Mouse (Mus musculus) spleen, adult 2 months (tissue): ENCODE measurements around the gene Smyd1. TPM values are rescaled to one million over a fixed set of nuclear protein-coding genes. Genes with fewer than 3 reads are reported as not detected.

Source experiments
- DNase-seq, 2 experiments: peaks; one replicate each; pipeline versions ENCODE4 v3.0.0 to v3.0.0-alpha.2; 2012 to 2021; ENCODE audit warnings: low spot score in 2 of 2, low read depth in 1 of 2
- H3K27ac ChIP-seq: fragments of 200-500 bp; 2 replicates; pipeline ENCODE4 v1.5.1; 2012; ENCODE audit warnings: low read length, inconsistent platforms; ENCODE audit not compliant: insufficient read depth
- H3K27me3 ChIP-seq: fragments of 200-500 bp; 2 replicates; pipeline ENCODE4 v1.6.1; 2012; ENCODE audit warnings: mild to moderate bottlenecking, moderate library complexity, low read length, inconsistent platforms; ENCODE audit not compliant: control insufficient read depth, insufficient read depth
- H3K36me3 ChIP-seq: fragments of 200-500 bp; 2 replicates; pipeline ENCODE4 v1.6.1; 2012; ENCODE audit warnings: mild to moderate bottlenecking, low read length, inconsistent platforms; ENCODE audit not compliant: control insufficient read depth, insufficient read depth
- H3K4me1 ChIP-seq: fragments of 200-500 bp; 2 replicates; pipeline ENCODE4 v1.6.1; 2011; ENCODE audit warnings: inconsistent platforms; ENCODE audit not compliant: control insufficient read depth, insufficient read depth, insufficient read length
- H3K4me3 ChIP-seq: fragments of 200-500 bp; 2 replicates; pipeline ENCODE4 v1.5.1; 2011; ENCODE audit warnings: mild to moderate bottlenecking, inconsistent platforms; ENCODE audit not compliant: insufficient read depth, insufficient read length; ENCODE audit errors: extremely low read depth
- CTCF ChIP-seq: fragments of 200-500 bp; IDR thresholded peaks from 2 replicates; pipeline ENCODE4 v1.5.1; 2011; ENCODE audit warnings: mild to moderate bottlenecking, inconsistent platforms; ENCODE audit not compliant: insufficient read depth, insufficient read length, insufficient replicate concordance; ENCODE audit errors: extremely low read depth
- POLR2A ChIP-seq: fragments of 200-500 bp; IDR thresholded peaks from 2 replicates; pipeline ENCODE4 v1.6.1; 2011; ENCODE audit warnings: low read depth, low read length, inconsistent platforms
- WGBS: fragments of 180-500 bp; shearing (Covaris S2); methylation state at CpG from one replicate; pipeline ENCODE4 v1.1.7; 2018; 5-methylcytosine and 5-hydroxymethylcytosine counted together
- polyA plus RNA-seq: library from polyadenylated mRNA; depleted of rRNA; stranded (reverse); fragments of >200 nt; gene quantifications from 2 replicates; pipeline ENCODE4 v1.2.3, GENCODE M21; 2012; rRNA removed

Gene Smyd1
- polyA plus RNA-seq: 0.48 and 0.66 TPM in 2 replicates

DNA sequence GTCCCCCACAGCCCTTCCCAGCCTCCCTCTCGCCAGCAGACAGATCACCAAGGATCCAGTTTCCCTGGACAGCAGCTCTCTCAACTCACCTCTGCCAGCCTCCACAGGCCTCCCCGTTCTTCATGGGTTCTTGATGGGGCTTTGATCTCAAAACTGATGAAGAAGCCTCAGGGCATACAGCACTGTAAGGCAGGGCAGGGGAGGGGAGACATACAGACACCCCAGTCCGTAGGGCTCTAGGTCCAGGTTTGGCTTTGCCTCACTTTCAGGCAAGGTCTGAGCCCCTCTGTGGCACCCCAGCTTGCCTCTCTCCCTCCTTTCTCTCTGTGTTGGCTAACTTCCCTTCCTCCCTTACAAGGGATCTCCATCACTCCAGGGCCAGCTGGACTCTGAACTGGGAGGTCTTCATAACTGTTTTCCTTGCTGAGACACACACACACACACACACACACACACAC, at the start of gene Smyd1:
Smyd1 (minus strand) TSS at position 408 of the 458 bp plus-strand sequence.
- Histone ChIP-seq H3K36me3 (no peaks in the 10 kb centered on the region), H3K27ac (peak within 1 kb of the TSS; percentile 82), H3K4me1 (no peaks in the 10 kb centered on the region), H3K27me3 (no peaks in the 10 kb centered on the region), H3K4me3 (peak within 1 kb of the TSS; percentile 41)
- DNase-seq: no peak
- TF ChIP-seq POLR2A (no peak), CTCF (no peak)
- WGBS: 79% methylated on average over 3 of the region's 3 CpGs

GRCm38 (mm10) chr6:71371085-71371605, 49.1 kb upstream of the Smyd1 start:
- no peaks in the 10 kb centered on the region for H3K4me1 ChIP-seq
- no peaks in the 10 kb centered on the region for H3K27me3 ChIP-seq
- no peak overlapping the region for H3K27ac ChIP-seq
- 81% methylated on average over 5 of the region's 5 CpGs for WGBS
- no peak overlapping the region for H3K4me3 ChIP-seq
- no peak for TF ChIP-seq CTCF
- TF ChIP-seq POLR2A: no peak
- DNase-seq: no peak
- no peaks in the 10 kb centered on the region for H3K36me3 ChIP-seq

- H3K4me3 ChIP-seq: no peak overlapping the region
- no peak for TF ChIP-seq POLR2A
- no peak for TF ChIP-seq CTCF
- no peaks in the 10 kb centered on the region for H3K27me3 ChIP-seq
- WGBS: 75% methylated on average over 6 of the region's 6 CpGs
- no peaks in the 10 kb centered on the region for H3K36me3 ChIP-seq
- H3K27ac ChIP-seq: no peak overlapping the region
- no peaks in the 10 kb centered on the region for H3K4me1 ChIP-seq
- no peak for DNase-seq
These were observed 47.4 kb upstream of the Smyd1 start for GRCm38 (mm10) chr6:71369416-71369815.

DNA sequence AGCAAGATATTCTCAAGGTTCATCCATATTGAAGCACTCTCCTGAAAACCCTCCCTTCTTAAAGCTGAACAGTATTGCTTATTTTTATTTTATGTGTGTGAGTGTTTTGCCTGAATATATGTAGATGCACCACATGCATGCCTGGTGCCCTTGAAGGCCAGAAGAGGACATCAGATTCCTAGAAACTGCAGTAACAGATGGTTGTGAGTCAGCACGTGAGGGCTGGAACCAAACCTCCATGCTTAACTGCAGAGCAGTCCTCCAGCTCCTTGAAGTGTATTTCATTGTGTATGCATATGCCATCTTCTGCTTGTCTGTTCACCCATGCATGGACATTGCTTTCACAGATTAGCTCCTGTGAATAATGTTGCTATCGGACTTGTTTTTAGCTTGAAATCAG, 42.0 kb upstream of the Smyd1 start:
- Histone ChIP-seq H3K36me3 (no peaks in the 10 kb centered on the region), H3K4me1 (no peaks in the 10 kb centered on the region), H3K4me3 (no peak overlapping the region), H3K27ac (no peak overlapping the region), H3K27me3 (no peaks in the 10 kb centered on the region)
- TF ChIP-seq CTCF (no peak), POLR2A (no peak)
- WGBS: 60% methylated on average over 2 of the region's 2 CpGs
- no peak for DNase-seq

DNA sequence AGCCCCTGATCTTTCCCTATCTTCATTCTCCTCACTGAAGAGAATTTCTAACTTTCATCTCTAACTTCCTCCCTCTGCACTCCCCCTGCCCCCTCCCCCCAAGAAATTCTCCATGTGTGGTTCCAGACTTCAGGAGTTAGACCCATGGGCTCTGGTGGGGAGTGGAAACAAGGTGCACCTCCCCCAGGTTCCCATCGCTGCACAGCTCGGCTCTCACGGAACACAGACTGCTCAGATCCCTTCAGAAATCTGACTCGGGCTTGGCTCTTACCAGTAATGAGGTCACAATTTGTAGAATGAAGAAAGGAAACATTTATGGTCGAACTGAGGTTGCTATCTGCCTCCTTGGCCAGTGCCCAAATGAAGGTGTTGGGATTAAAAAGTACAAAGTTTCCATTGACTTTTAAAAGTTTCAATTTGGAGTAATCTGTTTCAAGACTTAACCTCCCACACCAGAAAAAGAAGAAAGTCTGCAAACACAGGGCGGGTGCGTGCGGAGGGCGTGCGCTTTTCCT, 39.2 kb upstream of the Smyd1 start:
- H3K4me3 ChIP-seq: no peak overlapping the region
- no peak overlapping the region for H3K27ac ChIP-seq
- H3K4me1 ChIP-seq: no peaks in the 10 kb centered on the region
- TF ChIP-seq CTCF (no peak), POLR2A (no peak)
- DNase-seq: no peak
- H3K27me3 ChIP-seq: no peaks in the 10 kb centered on the region
- no peaks in the 10 kb centered on the region for H3K36me3 ChIP-seq
- WGBS: 78% methylated on average over 10 of the region's 10 CpGs

GRCm38 (mm10) chr6:71360751-71361150, 38.7 kb upstream of the Smyd1 start:
- 57% methylated on average over 5 of the region's 5 CpGs for WGBS
- Histone ChIP-seq H3K27ac (no peak overlapping the region; the same call in 1 of the 2 replicates), H3K27me3 (no peaks in the 10 kb centered on the region), H3K36me3 (no peaks in the 10 kb centered on the region), H3K4me1 (no peaks in the 10 kb centered on the region), H3K4me3 (no peak overlapping the region)
- TF ChIP-seq CTCF (no peak), POLR2A (no peak)
- no peak for DNase-seq

- Histone ChIP-seq H3K36me3 (no peaks in the 10 kb centered on the region), H3K4me3 (no peak overlapping the region), H3K4me1 (no peaks in the 10 kb centered on the region), H3K27me3 (no peaks in the 10 kb centered on the region), H3K27ac (peak overlapping the region; percentile 9)
- no peak for DNase-seq
- no peak for TF ChIP-seq CTCF
- no peak for TF ChIP-seq POLR2A
- 66% methylated on average over 4 of the region's 4 CpGs for WGBS
These were observed 38.2 kb upstream of the Smyd1 start for GRCm38 (mm10) chr6:71360221-71360620.
